Mouse (Mus musculus): ENCODE measurements around the gene Lrig1. TPM values are rescaled to one million over a fixed set of nuclear protein-coding genes. Genes with fewer than 3 reads are reported as not detected.

The Lrig1 gene
- polyA plus RNA-seq, 1 experiment: 12.1 TPM

DNA sequence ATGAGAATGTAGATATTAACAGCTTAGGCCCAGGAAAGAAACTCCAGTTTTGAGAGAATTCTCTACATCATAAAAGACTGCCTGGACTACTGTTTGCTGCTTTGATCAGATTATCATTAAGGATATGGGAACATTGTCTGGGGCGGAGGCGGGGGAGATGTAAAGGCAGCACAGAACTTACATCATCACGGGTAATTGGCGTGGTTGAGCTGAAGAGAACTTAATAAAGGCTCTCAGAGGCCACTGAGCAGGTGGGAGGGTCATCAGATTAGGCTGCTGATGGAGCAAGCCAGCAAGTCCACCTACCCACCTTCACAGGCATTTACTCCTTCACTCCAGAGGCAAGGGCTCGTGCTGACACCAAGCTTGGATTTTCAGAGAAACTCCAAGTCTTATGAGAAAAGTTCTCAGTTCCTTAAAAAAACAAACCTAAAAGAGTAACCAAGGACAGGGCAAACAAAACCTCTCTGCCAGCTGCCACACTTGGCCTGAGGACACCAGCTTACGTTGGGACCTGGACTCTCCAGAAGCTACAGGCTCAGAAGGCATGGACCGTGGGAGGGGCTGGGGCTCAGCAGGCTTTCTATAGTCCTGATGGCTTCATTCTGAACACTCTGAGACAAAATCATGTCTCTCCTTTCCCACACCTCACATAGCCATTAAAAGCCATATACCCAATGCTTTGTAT is 33.4 kb downstream of the Lrig1 start:
- Histone ChIP-seq H3K36me3 (ENCODE audit: control insufficient read depth, insufficient read depth, low read length) (no peaks in the 10 kb centered on the region), H3K27me3 (replicated peaks; ENCODE audit: control insufficient read depth, insufficient read depth, low read length) (no peaks in the 10 kb centered on the region), H3K4me1 (ENCODE audit: control insufficient read depth, insufficient read depth, low read length) (peaks cover 51% of the 10 kb centered on the region), H3K27ac (ENCODE audit: insufficient read depth, low read depth, low read length) (0 out of 2 replicates have a peak overlapping the region, but pooled peaks have one; percentile 11), H3K4me3 (ENCODE audit: insufficient read depth, low read depth, low read length) (no peak overlapping the region)
- DNase-seq: no peak
- WGBS: 69% methylated on average over 7 of the region's 7 CpGs
- no peak for TF ChIP-seq CTCF (conservative IDR thresholded peaks at IDR 0.05; ENCODE audit: insufficient read depth, insufficient read length, low read depth, low read length)
- no peak for TF ChIP-seq POLR2A (IDR thresholded peaks at IDR 0.05; ENCODE audit: low read depth, low read length)

DNA sequence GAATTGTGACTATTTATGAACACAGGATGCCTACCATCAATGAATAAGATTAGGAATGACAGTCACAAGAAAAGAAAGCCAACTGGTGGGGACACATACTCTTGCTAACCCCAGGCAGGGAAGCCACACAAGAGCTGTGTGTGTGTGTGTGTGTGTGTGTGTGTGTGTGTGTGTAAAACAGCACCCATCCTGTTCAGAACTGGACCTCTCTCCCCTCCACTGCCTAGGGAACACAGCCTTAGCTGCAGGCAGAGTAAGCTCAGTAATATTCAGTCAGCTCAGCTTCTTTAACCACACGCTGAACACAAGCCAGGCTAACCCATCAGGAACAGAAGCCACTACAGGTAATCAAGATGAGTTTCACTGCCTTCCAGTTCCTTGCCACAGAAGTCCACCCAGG is 34.3 kb downstream of the Lrig1 start:
- no peak for DNase-seq
- H3K4me1 ChIP-seq (ENCODE audit: control insufficient read depth, insufficient read depth, low read length): peaks cover 51% of the 10 kb centered on the region
- H3K4me3 ChIP-seq (ENCODE audit: insufficient read depth, low read depth, low read length): no peak overlapping the region
- H3K27me3 ChIP-seq (replicated peaks; ENCODE audit: control insufficient read depth, insufficient read depth, low read length): no peaks in the 10 kb centered on the region
- H3K27ac ChIP-seq (ENCODE audit: insufficient read depth, low read depth, low read length): no peak overlapping the region
- no peaks in the 10 kb centered on the region for H3K36me3 ChIP-seq (ENCODE audit: control insufficient read depth, insufficient read depth, low read length)
- TF ChIP-seq CTCF (conservative IDR thresholded peaks at IDR 0.05; ENCODE audit: insufficient read depth, insufficient read length, low read depth, low read length) (no peak), POLR2A (IDR thresholded peaks at IDR 0.05; ENCODE audit: low read depth, low read length) (no peak)
- 60% methylated on average over 1 of the region's 1 CpGs for WGBS

DNA sequence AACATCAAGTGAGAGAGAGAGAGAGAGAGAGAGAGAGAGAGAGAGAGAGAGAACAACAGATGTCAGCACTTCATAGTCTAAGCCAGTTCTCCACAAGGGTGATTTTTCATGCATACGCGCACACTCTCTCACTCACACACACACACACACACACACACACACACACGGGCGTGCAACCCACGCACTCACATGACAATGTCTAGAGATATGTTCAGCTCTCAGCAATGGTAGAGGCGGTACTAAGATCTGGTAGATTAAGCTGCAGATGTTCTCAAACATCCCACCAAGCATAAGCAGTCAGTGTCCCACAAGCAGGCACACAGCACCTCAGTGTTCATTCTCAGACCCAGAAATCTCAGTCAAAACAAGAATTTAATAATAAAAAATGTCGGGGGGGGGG is 34.7 kb downstream of the Lrig1 start:
- TF ChIP-seq CTCF (conservative IDR thresholded peaks at IDR 0.05; ENCODE audit: insufficient read depth, insufficient read length, low read depth, low read length) (no peak), POLR2A (IDR thresholded peaks at IDR 0.05; ENCODE audit: low read depth, low read length) (no peak)
- no peaks in the 10 kb centered on the region for H3K36me3 ChIP-seq (ENCODE audit: control insufficient read depth, insufficient read depth, low read length)
- H3K4me3 ChIP-seq (ENCODE audit: insufficient read depth, low read depth, low read length): no peak overlapping the region
- H3K27me3 ChIP-seq (replicated peaks; ENCODE audit: control insufficient read depth, insufficient read depth, low read length): no peaks in the 10 kb centered on the region
- peak; percentile 37 for DNase-seq
- 51% methylated on average over 7 of the region's 7 CpGs for WGBS
- H3K27ac ChIP-seq (ENCODE audit: insufficient read depth, low read depth, low read length): peak overlapping the region; percentile 43; the same call in 1 of the 2 replicates
- peaks cover 50% of the 10 kb centered on the region for H3K4me1 ChIP-seq (ENCODE audit: control insufficient read depth, insufficient read depth, low read length)

DNA sequence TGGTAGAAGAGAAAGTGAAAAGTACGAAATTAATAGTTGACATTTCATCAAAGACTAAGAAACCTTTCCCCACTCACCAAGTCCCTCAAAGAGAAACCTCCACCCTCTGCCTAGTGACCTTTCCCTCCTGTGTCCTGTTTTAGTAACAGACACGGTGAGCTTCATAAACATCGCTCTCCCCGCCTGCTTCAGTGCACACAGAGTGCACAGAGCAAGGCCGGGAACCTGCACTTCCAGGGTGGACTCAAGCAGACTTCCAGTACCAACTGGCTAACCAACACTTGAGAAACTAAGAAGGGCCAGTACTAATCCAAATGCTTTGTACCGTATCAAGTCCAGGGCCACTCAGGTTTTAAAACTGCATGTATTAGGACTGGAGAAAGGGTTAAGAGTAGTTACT is 36.0 kb downstream of the Lrig1 start:
- Histone ChIP-seq H3K27ac (ENCODE audit: insufficient read depth, low read depth, low read length) (peak overlapping the region; percentile 32), H3K27me3 (replicated peaks; ENCODE audit: control insufficient read depth, insufficient read depth, low read length) (no peaks in the 10 kb centered on the region), H3K4me3 (ENCODE audit: insufficient read depth, low read depth, low read length) (no peak overlapping the region), H3K4me1 (ENCODE audit: control insufficient read depth, insufficient read depth, low read length) (peaks cover 43% of the 10 kb centered on the region), H3K36me3 (ENCODE audit: control insufficient read depth, insufficient read depth, low read length) (no peaks in the 10 kb centered on the region)
- no peak for TF ChIP-seq CTCF (conservative IDR thresholded peaks at IDR 0.05; ENCODE audit: insufficient read depth, insufficient read length, low read depth, low read length)
- TF ChIP-seq POLR2A (IDR thresholded peaks at IDR 0.05; ENCODE audit: low read depth, low read length): no peak
- DNase-seq: peak; percentile 76
- WGBS: 44% methylated on average over 6 of the region's 6 CpGs

DNA sequence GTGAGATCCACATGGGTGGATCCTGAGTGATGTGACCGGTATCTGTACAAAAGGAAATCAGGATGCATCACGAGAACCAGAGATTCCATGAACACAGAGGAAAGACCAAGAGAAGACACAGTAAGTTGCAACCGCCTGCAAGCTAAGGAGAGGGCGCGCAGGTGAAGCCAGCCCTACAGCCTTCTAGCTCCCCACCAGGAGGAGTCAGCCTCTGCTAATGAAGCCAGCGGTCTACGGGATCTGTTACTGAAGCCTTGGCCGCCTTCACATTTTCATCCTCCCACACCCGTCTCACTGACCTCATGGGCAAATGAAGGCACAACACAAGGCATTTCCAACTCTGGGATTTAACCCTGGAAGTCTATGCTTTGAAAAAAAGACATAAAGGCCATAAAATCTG is 38.0 kb downstream of the Lrig1 start:
- no peak for DNase-seq
- Histone ChIP-seq H3K27me3 (replicated peaks; ENCODE audit: control insufficient read depth, insufficient read depth, low read length) (no peaks in the 10 kb centered on the region), H3K27ac (ENCODE audit: insufficient read depth, low read depth, low read length) (no peak overlapping the region), H3K4me3 (ENCODE audit: insufficient read depth, low read depth, low read length) (no peak overlapping the region), H3K4me1 (ENCODE audit: control insufficient read depth, insufficient read depth, low read length) (peaks cover 35% of the 10 kb centered on the region), H3K36me3 (ENCODE audit: control insufficient read depth, insufficient read depth, low read length) (no peaks in the 10 kb centered on the region)
- TF ChIP-seq CTCF (conservative IDR thresholded peaks at IDR 0.05; ENCODE audit: insufficient read depth, insufficient read length, low read depth, low read length) (no peak), POLR2A (IDR thresholded peaks at IDR 0.05; ENCODE audit: low read depth, low read length) (no peak)
- WGBS: 88% methylated on average over 9 of the region's 9 CpGs

DNA sequence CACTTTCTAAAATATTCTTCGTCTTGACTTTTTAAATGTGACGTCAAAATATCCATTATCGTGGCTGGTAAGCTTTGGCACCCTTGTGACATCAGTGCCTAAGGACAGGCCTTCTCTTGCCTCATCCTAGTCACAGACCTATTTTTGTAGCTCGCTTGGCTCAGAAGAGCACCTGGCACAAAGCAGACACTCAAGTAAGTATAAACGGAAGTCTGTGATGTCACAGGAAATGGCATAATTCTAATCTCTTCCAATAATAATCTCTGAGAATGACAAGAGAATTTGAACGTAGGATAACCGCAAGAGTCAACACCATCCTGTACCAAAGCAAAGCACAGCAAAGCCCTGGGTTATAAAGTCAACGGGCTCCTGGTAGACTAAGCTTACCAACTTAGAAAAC is 38.6 kb downstream of the Lrig1 start:
- DNase-seq: no peak
- H3K4me1 ChIP-seq (ENCODE audit: control insufficient read depth, insufficient read depth, low read length): peaks cover 30% of the 10 kb centered on the region
- TF ChIP-seq POLR2A (IDR thresholded peaks at IDR 0.05; ENCODE audit: low read depth, low read length): no peak
- TF ChIP-seq CTCF (conservative IDR thresholded peaks at IDR 0.05; ENCODE audit: insufficient read depth, insufficient read length, low read depth, low read length): no peak
- 80% methylated on average over 8 of the region's 8 CpGs for WGBS
- no peaks in the 10 kb centered on the region for H3K36me3 ChIP-seq (ENCODE audit: control insufficient read depth, insufficient read depth, low read length)
- H3K27me3 ChIP-seq (replicated peaks; ENCODE audit: control insufficient read depth, insufficient read depth, low read length): no peaks in the 10 kb centered on the region
- no peak overlapping the region for H3K4me3 ChIP-seq (ENCODE audit: insufficient read depth, low read depth, low read length)
- H3K27ac ChIP-seq (ENCODE audit: insufficient read depth, low read depth, low read length): no peak overlapping the region

DNA sequence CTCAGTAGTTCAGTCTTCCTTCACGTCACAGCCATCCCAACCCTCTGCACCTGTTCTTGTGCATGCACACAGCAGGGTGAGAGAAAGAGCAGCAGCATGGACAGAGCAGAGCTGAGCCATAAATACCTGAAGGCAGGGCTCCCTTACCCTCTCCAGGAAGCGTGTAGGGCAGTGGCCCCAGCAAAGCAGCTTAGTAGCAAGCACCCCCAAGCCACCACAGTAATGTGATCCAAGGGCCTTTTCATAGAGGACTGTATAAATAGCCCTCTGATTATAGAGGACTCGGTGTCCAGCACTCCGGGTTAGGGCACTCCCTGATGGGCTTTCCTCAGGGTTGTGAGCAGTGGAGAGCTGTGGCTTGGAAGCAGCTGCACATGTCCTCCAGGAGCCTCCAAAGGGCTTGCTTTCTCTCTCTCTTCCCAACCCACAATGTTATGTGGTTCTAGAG is 40.0 kb downstream of the Lrig1 start:
- no peak for TF ChIP-seq CTCF (conservative IDR thresholded peaks at IDR 0.05; ENCODE audit: insufficient read depth, insufficient read length, low read depth, low read length)
- no peak for TF ChIP-seq POLR2A (IDR thresholded peaks at IDR 0.05; ENCODE audit: low read depth, low read length)
- Histone ChIP-seq H3K36me3 (ENCODE audit: control insufficient read depth, insufficient read depth, low read length) (no peaks in the 10 kb centered on the region), H3K27me3 (replicated peaks; ENCODE audit: control insufficient read depth, insufficient read depth, low read length) (no peaks in the 10 kb centered on the region), H3K4me3 (ENCODE audit: insufficient read depth, low read depth, low read length) (no peak overlapping the region), H3K27ac (ENCODE audit: insufficient read depth, low read depth, low read length) (no peak overlapping the region), H3K4me1 (ENCODE audit: control insufficient read depth, insufficient read depth, low read length) (peaks cover 25% of the 10 kb centered on the region; the same call in 1 of the 2 replicates)
- DNase-seq: no peak
- WGBS: 56% methylated on average over 4 of the region's 4 CpGs

Measured in kidney, adult 2 months (tissue).